Mouse (Mus musculus): ENCODE measurements around the gene Psmd5.

- TF ChIP-seq GATA1 (IDR thresholded peaks at IDR 0.05; ENCODE audit: borderline replicate concordance, low read length) (no peak), FLI1 (IDR thresholded peaks at IDR 0.05; ENCODE audit: low read length) (no peak)
These were observed 35.0 kb upstream of the Psmd5 start for GRCm38 (mm10) chr2:34909719-34910118.
